Mouse (Mus musculus) frontal cortex, postnatal 36 days (tissue): ENCODE measurements around the gene Usp26.
A peak's percentile ranks its signal among the peaks of the same experiment; 100 is the strongest.

Source experiments
- DNase-seq, 2 experiments: peaks; one replicate each; pipeline ENCODE4 v3.0.0; 2022; ENCODE audit warnings: low spot score in 2 of 2

Usp26 gene

DNA sequence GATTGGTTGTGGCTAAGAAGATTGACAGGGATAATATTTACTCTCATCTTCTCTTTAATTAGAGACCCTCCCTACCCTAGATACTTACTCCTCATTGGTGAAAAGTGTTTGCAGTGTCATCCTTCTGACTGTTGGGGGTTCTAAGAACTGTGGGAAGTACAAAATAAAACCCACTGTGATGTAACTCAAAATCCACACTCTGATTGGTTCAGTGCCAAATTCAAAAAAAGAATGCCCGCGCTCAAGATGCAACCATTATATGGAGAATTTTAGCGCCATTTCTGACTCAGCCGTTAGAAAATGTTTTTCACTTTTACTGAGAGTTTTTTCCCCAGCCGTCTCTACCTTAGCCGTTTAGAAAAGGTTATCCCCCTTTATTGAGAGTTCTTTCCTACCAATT, at the start of gene Usp26:
TSS of gene Usp26 (minus strand) at position 101 of the 400 bp plus-strand sequence.
- no peak for DNase-seq

DNA sequence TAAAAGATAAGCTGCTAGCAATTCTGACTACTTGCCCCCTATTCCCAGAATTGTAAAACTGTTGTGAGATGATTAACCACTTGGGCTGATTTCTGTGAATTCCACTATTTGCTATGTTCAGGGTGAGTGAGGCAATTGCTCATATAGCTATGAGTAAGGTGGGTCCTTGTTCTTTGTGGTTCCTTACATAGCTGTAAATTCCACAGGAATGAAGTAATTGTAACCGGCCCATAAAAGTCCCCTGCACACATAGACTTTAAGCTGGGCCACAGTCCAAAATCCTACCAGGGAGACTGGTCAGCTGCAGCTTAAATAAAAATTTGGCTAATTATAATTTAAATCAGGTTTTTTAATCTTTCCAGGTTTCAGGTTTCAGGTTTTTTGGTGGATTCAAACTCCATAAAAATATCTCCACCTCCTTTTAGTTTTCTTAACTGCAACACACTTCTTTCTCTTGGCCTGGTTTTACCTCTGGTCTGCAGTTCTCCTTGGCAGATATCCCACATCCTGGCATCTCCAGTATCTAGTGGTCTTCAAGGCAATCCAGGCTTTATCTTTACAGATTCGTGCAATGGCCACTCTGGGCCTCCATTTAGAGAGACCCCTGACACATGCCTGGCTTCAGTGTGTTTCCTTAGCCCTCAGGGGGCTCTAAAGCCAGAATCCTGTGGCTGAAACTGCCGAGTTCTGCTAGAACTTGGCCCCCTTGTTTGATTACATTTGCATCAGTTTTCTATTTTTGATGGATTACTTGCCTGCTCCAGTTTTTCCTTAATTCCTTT, 13.6 kb upstream of the Usp26 start:
- DNase-seq, result no peak

DNA sequence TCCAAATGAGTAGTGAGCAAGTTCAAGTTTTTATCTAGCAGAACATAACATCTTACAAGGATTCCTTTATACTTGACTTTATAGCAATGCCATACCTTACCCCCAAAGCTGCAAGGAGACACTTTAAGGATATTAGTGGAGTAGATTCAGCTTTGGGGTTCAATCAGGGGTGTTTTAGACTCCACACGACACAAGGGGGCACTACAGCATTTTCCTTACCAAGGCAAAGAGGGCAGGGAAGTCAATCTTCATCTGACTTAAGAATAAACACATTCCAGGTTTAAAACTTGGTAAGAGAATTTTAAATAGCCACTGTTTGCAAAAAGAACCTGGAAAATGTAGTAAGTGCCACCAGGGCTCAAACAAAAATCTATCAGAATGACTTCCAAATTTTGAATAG, 33.6 kb downstream of the Usp26 start:
- DNase-seq, result peak in 1 of 2 experiments; percentile 0

DNA sequence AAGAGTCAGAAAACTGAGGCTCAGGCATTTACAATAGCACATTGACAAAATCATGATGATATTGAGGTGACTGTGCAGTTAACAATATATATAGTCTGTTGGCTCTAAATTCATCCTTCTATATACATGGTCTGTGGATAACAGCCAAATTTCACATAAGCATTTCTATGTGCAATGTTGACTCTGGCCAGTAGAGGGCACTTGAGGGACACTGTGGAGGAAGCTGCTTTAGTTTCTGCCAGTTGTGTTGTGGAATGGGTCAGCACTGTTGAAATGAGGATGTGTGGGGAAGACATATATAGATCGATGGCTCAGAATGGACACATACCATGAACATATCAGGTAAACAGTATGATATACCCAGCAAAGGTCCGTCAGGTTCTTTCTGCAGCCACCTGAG, 64.6 kb downstream of the Usp26 start:
- DNase-seq, result peak; percentile 35 to 53

DNA sequence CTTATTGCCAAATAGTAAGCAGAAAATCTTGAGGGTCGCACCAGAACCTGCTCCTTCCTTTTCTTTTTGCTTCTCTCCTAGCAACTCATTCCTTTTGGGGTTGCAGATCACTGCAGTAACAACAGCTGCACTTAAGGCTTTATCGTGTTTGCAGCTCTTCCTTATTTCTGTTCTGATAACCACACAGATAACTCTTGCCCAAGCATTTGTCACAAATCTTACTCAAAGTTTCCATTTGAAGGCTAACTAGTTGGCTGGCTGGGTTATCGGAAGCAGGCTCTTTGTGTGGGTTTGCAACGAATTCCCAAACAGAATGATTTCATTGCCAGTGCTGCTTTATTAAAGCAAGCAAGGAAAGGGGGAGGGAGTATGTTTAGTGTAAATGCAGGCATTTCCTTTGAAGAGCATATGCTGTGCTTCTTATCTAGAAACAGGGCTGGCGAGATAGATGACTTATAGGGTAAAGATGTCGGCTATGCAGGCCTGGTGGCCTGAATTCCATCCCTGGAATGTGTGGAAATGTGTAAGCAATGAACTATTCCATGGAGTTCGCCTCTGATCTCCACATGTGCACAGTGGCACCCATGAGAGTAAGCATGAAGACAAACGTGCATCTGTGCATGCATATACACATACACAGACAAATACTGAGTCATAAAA, 86.8 kb downstream of the Usp26 start:
- no peak for DNase-seq

DNA sequence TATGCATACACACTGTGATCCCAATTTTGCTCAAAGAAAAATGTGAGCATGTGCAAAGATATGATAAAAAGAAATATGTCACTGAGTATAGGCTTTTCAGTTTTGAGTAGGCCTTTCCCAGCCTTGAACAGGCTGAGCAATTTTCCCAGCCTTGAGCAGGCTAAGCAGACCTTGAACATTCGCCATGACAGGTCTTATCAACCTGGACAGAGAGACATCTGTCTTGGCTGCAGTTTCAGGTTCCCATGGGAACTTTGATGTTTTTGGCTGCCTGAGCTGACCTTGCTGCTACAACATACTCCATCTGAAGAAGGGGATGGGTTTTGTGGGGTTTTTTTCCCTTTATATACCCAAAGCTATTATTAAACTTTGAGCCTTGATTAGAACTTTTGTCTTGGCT, 88.0 kb downstream of the Usp26 start:
- DNase-seq, result no peak
